Mouse (Mus musculus) intestine, embryonic 15.5 days (tissue): ENCODE data around the gene Gm20795. TPM values are rescaled to one million over a fixed set of nuclear protein-coding genes. Genes with fewer than 3 reads are reported as not detected.
"Not testable (repeated sequence)": the region's sequence is repeated elsewhere in the genome, so short reads cannot be mapped to it uniquely, and the experiment has no call there.

Experiments used
- ATAC-seq: fragments of 200-750 bp; cut with Nextera tagmentation; 2 replicates; pipeline ENCODE4 v1.8.0; 2017; ENCODE audit warnings: moderate TSS enrichment, moderate library complexity
- H3K27ac ChIP-seq: fragments of 300-500 bp; sonication (generic); 2 replicates; pipeline ENCODE4 v1.5.1; 2015; ENCODE audit warnings: mild to moderate bottlenecking, inconsistent platforms
- H3K27me3 ChIP-seq: fragments of 300-500 bp; sonication (generic); replicated peaks from 2 replicates; pipeline ENCODE4 v1.6.1; 2015; ENCODE audit warnings: inconsistent platforms
- H3K36me3 ChIP-seq: fragments of 300-500 bp; sonication (generic); 2 replicates; pipeline ENCODE4 v1.6.1; 2015; ENCODE audit warnings: inconsistent platforms
- H3K4me1 ChIP-seq: fragments of 300-500 bp; sonication (generic); replicated peaks from 2 replicates; pipeline ENCODE4 v1.6.1; 2015; ENCODE audit warnings: inconsistent platforms
- H3K4me2 ChIP-seq: fragments of 300-500 bp; sonication (generic); replicated peaks from 2 replicates; pipeline ENCODE4 v1.6.1; 2015; ENCODE audit warnings: mild to moderate bottlenecking, inconsistent platforms
- H3K4me3 ChIP-seq: fragments of 300-500 bp; sonication (generic); replicated peaks from 2 replicates; pipeline ENCODE4 v1.5.1; 2015; ENCODE audit warnings: inconsistent platforms
- H3K9ac ChIP-seq: fragments of 300-500 bp; sonication (generic); 2 replicates; pipeline ENCODE4 v1.6.1; 2015; ENCODE audit warnings: inconsistent platforms
- H3K9me3 ChIP-seq: fragments of 300-500 bp; sonication (generic); 2 replicates; pipeline ENCODE4 v1.6.1; 2016; ENCODE audit warnings: inconsistent platforms
- WGBS: fragments of 180-500 bp; shearing (Covaris S2); methylation state at CpG from one replicate; pipeline ENCODE4 v1.1.7; 2015; 5-methylcytosine and 5-hydroxymethylcytosine counted together
- polyA plus RNA-seq: library from polyadenylated mRNA; unstranded; fragments of >200 nt; fragmentation: Nextera tagmentation; extraction: Ambion mirVana; gene quantifications from 2 replicates; pipeline ENCODE4 v1.2.1, GENCODE M21; 2015

Gene Gm20795
- not detected in 2 replicates for polyA plus RNA-seq

- not testable (repeated sequence) for H3K27me3 ChIP-seq, H3K9me3 ChIP-seq, H3K4me1 ChIP-seq, H3K4me2 ChIP-seq, H3K9ac ChIP-seq, H3K36me3 ChIP-seq, H3K4me3 ChIP-seq, H3K27ac ChIP-seq, ATAC-seq
Measured at GRCm38 (mm10) chrY:40804614-40805013, at the start of gene Gm20795. TSS of gene Gm20795 (plus strand) at chrY:40804914.

- WGBS = no CpG with 5 or more reads among the region's 3 CpGs
Measured at GRCm38 (mm10) chrY:40775665-40776064, 29.0 kb upstream of the Gm20795 start, which contains the start of gene Gm21797. TSS of gene Gm21797 (minus strand) at chrY:40775765.

More at GRCm38 (mm10) chrY:40775665-40776064, 29.0 kb upstream of the Gm20795 start, which contains the start of gene Gm21797:
- not testable (repeated sequence) for H3K4me2 ChIP-seq, H3K4me1 ChIP-seq, H3K9me3 ChIP-seq, H3K27me3 ChIP-seq, ATAC-seq, H3K36me3 ChIP-seq, H3K9ac ChIP-seq, H3K27ac ChIP-seq, H3K4me3 ChIP-seq

Other genes starting within 250 kb of the Gm20795 start
- not detected in 2 replicates for gene Gm21852, start 152.9 kb upstream of the Gm20795 start, polyA plus RNA-seq
- not detected in 2 replicates for gene Gm21797, start 29.1 kb upstream of the Gm20795 start, polyA plus RNA-seq